Mouse (Mus musculus) ES-Bruce4 (cell line): Measurements from ENCODE around the gene Slc8a2.

ENCODE experiments used
- CTCF ChIP-seq: IDR thresholded peaks from one replicate; pipeline ENCODE4 v1.8.1; 2011; ENCODE audit warnings: low read depth, low read length
- EP300 ChIP-seq: IDR thresholded peaks from 2 replicates; pipeline ENCODE4 v1.6.1; 2011; ENCODE audit warnings: low read depth, low read length; ENCODE audit not compliant: insufficient read depth
- POLR2A ChIP-seq: IDR thresholded peaks from one replicate; pipeline ENCODE4 v1.8.1; 2011; ENCODE audit warnings: low read length; ENCODE audit not compliant: insufficient read depth

DNA sequence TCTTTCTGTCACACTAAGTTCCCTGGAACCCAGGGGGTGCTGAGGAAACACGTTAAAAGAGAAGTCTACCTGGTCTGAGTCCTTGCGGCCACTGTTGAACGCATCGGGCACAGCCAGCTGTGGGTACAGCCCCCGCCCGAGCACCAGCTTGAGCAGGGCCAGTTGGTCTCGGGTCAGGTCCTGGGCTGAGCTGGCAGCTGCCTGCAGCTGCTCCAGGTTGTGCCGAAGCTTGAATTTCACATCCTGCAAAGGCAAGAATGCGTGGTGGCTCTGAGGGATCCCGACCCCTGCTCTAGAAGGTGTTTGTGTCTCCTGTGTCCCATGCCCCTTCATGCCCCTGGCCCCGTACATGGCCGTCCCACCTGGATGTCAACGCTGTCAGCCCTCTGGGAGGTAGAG lies 73.9 kb downstream of the Slc8a2 start:
- TF ChIP-seq CTCF (no peak), POLR2A (no peak), EP300 (no peak)
